Comparison of ENCODE assay signal across 12 mouse cellular contexts in genomic region chr12:73506648-73507047, GRCm38 (mm10). TPM values are rescaled to one million over a fixed set of nuclear protein-coding genes. Genes with fewer than 3 reads are reported as not detected.
A peak's percentile ranks its signal among the peaks of the same experiment; 100 is the strongest.
DNase-seq lines count a peak whose midpoint lies in the region; ATAC-seq and TF ChIP-seq lines count a peak whose summit lies in the region.
"Had no signal": no experiment of that assay in that cellular context is flagged by ENCODE, and none has a peak within 500 bp of the region (broad histone marks: within the 10 kb centered on the region; RNA-seq: fewer than 3 reads in every experiment).

No protein-coding gene starts in this region.

- no peak for TF ChIP-seq POLR2A in cortical plate, adult 2 months (IDR thresholded peaks at IDR 0.05; ENCODE audit: extremely low read depth, insufficient read depth, low read length)

- peak overlapping the region; percentile 39 for H3K4me2 ChIP-seq in lung, embryonic 14.5 days
- 0 out of 2 replicates have a peak overlapping the region, but pooled peaks have one; percentile 14 for H3K4me2 ChIP-seq in limb, embryonic 15.5 days
- H3K4me2 ChIP-seq: hindbrain, embryonic 13.5 days had no signal

- H3K27me3 ChIP-seq in lung, embryonic 14.5 days (ENCODE audit: insufficient read depth, low read length), result no peaks in the 10 kb centered on the region
- 0 out of 2 replicates have a peak, but pooled peaks cover 9% of the 10 kb centered on the region for H3K27me3 ChIP-seq in limb, embryonic 15.5 days
- H3K27me3 ChIP-seq: hindbrain, embryonic 13.5 days had no signal

- H3K9ac ChIP-seq in lung, embryonic 14.5 days, result no peak overlapping the region
- H3K9ac ChIP-seq in limb, embryonic 15.5 days, result no peak overlapping the region
- H3K9ac ChIP-seq: hindbrain, embryonic 13.5 days; liver, embryonic 14.5 days had no signal

- peak; percentile 45 for ATAC-seq in frontal cortex, adult (ENCODE audit: low TSS enrichment)
- peak; percentile 47; the same call in 1 of the 2 replicates for ATAC-seq in lung, embryonic 14.5 days (ENCODE audit: insufficient read depth)
- ATAC-seq in limb, embryonic 15.5 days (ENCODE audit: insufficient number of reproducible peaks, low FRiP score, low TSS enrichment, low read depth), result no peak

- H3K36me3 ChIP-seq in lung, embryonic 14.5 days (ENCODE audit: insufficient read depth), result no peaks in the 10 kb centered on the region
- H3K36me3 ChIP-seq in limb, embryonic 15.5 days, result no peaks in the 10 kb centered on the region
- H3K36me3 ChIP-seq: hindbrain, embryonic 13.5 days had no signal

- 0 out of 2 replicates have a peak, but pooled peaks cover 3% of the 10 kb centered on the region for H3K4me1 ChIP-seq in lung, embryonic 14.5 days (ENCODE audit: insufficient read depth)
- peaks cover 3% of the 10 kb centered on the region; the same call in 1 of the 2 replicates for H3K4me1 ChIP-seq in cortical plate, adult 2 months (ENCODE audit: control insufficient read depth, insufficient read depth, low read length)
- peaks cover 33% of the 10 kb centered on the region for H3K4me1 ChIP-seq in limb, embryonic 15.5 days
- H3K4me1 ChIP-seq: hindbrain, embryonic 13.5 days had no signal

- WGBS in lung, embryonic 14.5 days, result 36% methylated on average over 5 of the region's 5 CpGs
- 65% methylated on average over 5 of the region's 5 CpGs for WGBS in limb, embryonic 15.5 days

- no peak for TF ChIP-seq CTCF in lung, embryonic 14.5 days (IDR thresholded peaks at IDR 0.05; ENCODE audit: low read depth)
- no peak for TF ChIP-seq CTCF in cortical plate, adult 2 months (IDR thresholded peaks at IDR 0.05; ENCODE audit: extremely low read depth, insufficient read depth, low read length)

- no peaks in the 10 kb centered on the region for H3K9me3 ChIP-seq in lung, embryonic 14.5 days (ENCODE audit: low read depth, low read length)
- H3K9me3 ChIP-seq in limb, embryonic 15.5 days, result no peaks in the 10 kb centered on the region
- H3K9me3 ChIP-seq: hindbrain, embryonic 13.5 days had no signal

- H3K4me3 ChIP-seq in lung, embryonic 14.5 days (ENCODE audit: low read depth, low read length), result no peak overlapping the region
- H3K4me3 ChIP-seq in cortical plate, adult 2 months (ENCODE audit: insufficient read depth, low read length), result no peak overlapping the region
- no peak overlapping the region for H3K4me3 ChIP-seq in limb, embryonic 15.5 days
- H3K4me3 ChIP-seq: hindbrain, embryonic 13.5 days had no signal

- no peak overlapping the region for H3K27ac ChIP-seq in lung, embryonic 14.5 days (ENCODE audit: low read depth)
- peak overlapping the region; percentile 27 for H3K27ac ChIP-seq in cortical plate, adult 2 months (ENCODE audit: insufficient read depth, low read length)
- peak overlapping the region; percentile 82 for H3K27ac ChIP-seq in limb, embryonic 15.5 days
- H3K27ac ChIP-seq: hindbrain, embryonic 13.5 days; liver, embryonic 14.5 days had no signal

- DNase-seq in frontal cortex, adult 2 months (ENCODE audit: extremely low spot score in 1 of 2, low spot score in 1 of 2), result no peak
- peak; percentile 39 for DNase-seq in lung, embryonic 14.5 days
- DNase-seq in lung, postnatal 4 days, result no peak
- DNase-seq in right cerebral cortex, postnatal 25 days, result no peak
- DNase-seq in thymus, postnatal 4 days, result no peak
- DNase-seq: cerebellum, adult 11-12 months; cerebellum, postnatal 36 days had no signal

RNA-seq across cellular contexts. Expression of gene Tmem30b, which starts 39.5 kb away (rescaled TPM):
- polyA plus RNA-seq in frontal cortex, adult 2 months (2012; rRNA removed), result 0.10 and 0.15 TPM in 2 replicates
- 4.0 and 5.1 TPM in 2 replicates for polyA plus RNA-seq in lung, embryonic 14.5 days (2014; fragmentation: Nextera tagmentation; extraction: Ambion mirVana)
- 0.13 and 0.27 TPM in 2 replicates for polyA plus RNA-seq in cortical plate, adult 2 months (2012; rRNA removed)
- 16.8 and 19.1 TPM in 2 replicates for polyA plus RNA-seq in limb, embryonic 15.5 days (2015; fragmentation: Nextera tagmentation; extraction: Ambion mirVana)
